Mouse (Mus musculus) 3T3-L1 (cell line): Measurements from ENCODE around the gene Ankrd2.

Experiments
- DNase-seq: peaks from one replicate; pipeline ENCODE4 v3.0.0-alpha.2; 2015; ENCODE audit warnings: low read depth, low spot score

Gene Ankrd2

GRCm38 (mm10) chr19:42035456-42036248 is at the start of gene Ankrd2:
TSS of gene Ankrd2 (plus strand) at chr19:42036000.
- peak; percentile 90 for DNase-seq

GRCm38 (mm10) chr19:41987206-41987605 is 48.6 kb upstream of the Ankrd2 start:
- no peak for DNase-seq

- DNase-seq = no peak
Observed at GRCm38 (mm10) chr19:41989810-41990209, 46.0 kb upstream of the Ankrd2 start.

- DNase-seq = no peak
Observed at GRCm38 (mm10) chr19:41991926-41992477, 43.8 kb upstream of the Ankrd2 start.

GRCm38 (mm10) chr19:41992971-41993370 is 42.8 kb upstream of the Ankrd2 start:
- DNase-seq = no peak

DNA sequence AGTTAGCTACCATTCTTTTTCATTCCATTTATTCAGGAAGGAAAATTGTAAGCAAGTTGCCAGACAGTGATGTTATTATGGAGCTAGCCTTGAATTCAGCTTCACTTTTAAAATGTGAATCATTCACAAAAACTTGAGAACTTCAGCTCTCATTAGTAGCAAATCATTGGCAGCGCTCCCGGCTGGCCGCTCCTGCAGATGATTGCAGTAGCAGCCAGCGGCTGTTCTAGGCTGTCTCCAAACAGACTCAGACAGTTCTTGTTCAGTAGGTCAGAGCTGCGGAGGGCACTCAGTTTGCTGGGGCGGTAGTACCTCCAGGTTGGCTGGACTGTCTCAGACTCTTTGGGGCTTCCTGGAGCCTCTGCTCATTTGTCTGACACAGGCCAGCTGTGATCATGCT is 42.3 kb upstream of the Ankrd2 start:
- DNase-seq = peak; percentile 94

DNA sequence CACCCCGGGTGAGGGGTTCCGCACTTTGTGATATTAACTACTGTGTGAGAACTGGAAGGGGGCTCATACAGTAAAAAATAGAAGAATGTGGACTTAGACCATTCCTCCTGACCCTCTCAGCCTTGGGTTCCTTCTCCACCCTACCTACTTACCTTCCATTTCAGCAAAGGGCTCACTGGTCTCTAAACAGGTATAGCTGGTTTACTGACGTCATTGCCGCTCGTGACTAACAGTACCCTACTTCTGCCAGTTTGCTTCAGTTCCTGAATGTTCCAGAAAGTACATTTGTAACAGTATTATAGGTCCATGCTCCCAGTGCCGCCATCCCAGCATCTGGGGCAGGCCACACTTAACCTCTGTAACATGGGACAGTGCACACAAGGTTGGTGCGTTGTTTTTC is 41.8 kb upstream of the Ankrd2 start:
- no peak for DNase-seq

DNA sequence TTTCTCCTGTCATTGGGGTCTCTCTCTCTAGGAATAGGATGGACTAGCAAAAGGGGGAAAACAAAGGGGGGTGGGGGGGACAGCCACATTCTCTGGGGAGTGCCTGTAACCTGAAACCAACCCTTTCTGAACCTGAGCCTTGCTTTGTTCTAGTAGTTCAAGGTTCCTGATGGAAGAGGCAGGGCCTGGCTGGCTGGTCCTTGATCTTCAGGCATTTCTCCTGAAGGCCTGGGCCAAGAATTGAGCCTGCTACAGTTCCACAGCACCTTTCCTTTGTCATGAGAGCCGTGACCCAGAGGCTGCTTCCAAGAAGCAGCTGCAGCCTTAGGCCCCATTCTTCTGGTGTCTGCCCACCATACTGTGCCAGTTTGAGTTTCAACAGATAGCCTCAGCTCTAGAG is 40.3 kb upstream of the Ankrd2 start:
- no peak for DNase-seq

DNA sequence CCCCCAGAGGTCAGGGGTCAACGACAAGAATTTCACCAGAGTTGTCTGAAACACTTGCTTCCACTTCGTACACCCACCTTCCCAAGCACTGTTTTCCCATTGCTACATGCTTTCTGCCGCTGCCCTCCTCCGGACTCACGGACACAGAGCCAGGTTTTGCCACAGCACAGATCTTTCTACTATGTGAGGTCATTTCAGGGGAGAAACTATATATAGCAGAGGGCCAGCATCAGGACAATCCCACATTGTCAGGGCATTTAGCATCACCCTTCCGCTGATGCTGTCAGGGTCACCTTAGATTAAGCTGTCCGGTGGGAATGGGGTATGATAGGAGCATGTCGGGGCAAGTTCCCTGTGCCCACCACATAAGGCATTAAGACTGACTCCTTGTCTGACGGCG is 38.7 kb upstream of the Ankrd2 start:
- DNase-seq = no peak

GRCm38 (mm10) chr19:41998770-41999548 is 36.8 kb upstream of the Ankrd2 start:
- DNase-seq = peak; percentile 83

DNA sequence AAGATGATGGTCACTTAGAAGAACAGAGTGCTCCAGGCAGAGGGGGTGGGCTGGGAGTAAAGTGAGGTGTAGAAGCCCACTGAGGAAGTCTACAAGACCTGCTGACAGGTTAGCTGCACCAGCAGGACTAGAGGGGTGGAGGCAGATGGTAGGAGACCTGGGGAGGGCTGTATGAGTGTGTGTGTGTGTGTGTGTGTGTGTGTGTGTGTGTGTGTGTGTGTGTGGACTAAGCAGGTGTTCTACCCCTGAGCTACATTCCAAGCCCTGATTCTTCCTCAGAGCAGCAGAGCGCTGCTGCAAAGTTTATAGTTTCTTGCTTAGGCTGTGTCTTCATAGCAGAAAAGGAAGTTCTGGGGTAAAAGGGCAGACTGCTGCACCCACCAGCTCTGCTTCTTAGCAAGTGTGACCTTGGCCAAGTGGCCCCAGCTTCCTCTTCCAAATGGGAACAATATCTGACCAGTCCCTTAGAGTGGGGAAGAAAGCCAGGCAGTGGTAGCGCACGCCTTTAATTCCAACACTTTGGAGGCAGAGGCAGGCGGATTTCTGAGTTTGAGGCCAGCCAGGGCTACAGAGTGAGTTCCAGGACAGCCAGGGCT is 36.0 kb upstream of the Ankrd2 start:
- DNase-seq = no peak

DNA sequence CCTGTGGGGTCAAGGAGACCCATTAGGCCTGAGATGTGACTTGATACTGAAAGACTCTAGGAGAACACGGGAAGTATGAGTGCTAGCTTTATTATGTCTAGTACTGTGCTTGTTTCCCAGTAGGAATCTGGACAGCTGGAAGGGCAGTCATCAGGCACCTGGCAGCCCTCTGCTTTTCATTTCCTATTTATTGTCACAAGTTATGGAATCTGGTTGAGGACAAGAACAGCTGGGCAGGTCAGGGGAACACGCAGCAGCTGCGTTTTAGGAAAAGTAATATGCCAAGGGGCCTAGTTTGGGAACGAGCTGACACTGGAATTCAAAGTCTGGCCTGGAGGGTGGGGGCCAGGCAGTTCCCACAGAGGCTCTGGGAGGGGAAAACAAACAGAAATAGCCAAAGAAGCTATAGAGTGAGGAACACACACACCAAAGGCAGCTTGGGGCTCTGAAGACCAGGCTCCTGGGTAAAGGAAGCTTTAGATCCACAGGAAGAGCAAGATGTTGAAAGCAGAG is 35.3 kb upstream of the Ankrd2 start:
- DNase-seq = no peak

DNA sequence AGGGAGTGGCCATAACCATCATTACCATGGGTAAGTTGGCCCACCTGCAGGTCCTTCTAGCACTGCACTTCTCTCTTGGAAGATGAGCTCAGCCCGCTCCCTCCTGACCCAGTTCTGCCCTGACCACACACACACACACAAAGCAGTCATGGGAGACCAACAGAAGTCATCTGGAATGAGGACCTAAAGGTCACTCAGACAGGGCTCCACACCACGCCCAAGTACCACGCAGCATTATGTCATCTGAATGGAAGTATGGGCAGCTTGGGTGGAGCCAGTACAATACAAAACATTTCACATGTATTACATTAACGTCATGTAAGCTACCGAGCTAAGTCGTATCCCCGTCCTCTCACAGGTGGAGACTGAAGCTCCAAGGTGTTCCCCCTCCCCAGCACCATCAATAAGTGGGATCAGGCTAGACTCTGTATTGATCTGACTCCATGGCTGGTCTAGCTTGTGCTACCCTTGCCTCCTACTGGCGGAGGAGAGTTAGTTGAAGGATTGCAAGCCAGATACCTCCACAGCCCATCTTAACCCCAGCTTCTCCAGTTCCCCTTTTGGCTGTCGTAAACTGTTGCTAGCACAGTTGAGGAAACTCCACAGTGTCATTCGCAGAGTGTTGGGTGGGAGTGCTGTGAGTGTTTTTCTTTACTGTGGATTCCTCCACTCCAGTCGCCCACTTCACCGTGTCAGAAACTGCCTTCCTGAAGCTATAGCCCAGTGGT is 34.4 kb upstream of the Ankrd2 start:
- DNase-seq = no peak

DNA sequence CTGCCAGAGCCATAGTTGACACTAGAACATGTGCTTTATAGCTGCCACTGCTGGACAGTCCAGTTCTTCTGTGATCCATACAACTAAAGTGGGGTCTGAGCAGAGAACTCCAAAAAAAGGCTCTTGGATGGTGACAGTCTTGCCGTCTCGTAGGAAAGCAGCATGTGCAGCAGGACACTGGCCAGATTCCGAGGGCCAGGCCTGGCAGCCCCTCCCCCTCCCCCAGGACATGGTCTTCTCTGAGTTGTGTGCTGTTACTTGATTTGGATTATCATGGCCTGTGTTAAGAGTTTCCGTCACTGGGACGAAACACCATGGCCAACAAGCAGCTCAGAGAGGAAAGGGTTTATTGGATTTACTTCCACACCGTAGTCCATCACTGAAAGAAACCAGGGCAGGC is 31.5 kb upstream of the Ankrd2 start:
- DNase-seq = no peak

- no peak for DNase-seq
Observed at GRCm38 (mm10) chr19:42005616-42006015, 30.2 kb upstream of the Ankrd2 start.

DNA sequence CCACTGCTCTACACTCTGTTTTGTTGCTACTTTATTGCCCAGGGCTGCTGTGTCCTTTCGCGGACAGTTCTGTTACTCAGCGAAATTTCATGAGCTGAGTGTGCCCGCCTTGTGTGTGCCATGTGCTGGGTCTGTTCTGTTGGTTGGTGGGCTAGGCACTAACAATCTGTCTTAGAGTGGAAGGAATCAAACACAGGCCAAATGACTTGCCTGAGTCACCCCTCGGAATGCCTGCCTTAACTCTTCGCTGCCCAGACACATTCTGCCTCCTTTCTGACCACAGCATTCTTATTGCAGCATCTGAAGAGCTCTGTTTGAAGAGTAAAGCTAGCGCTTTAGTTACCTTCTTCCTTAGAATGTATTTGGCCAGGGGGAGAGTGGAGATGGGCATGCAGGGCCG is 29.2 kb upstream of the Ankrd2 start:
- peak; percentile 68 for DNase-seq

DNA sequence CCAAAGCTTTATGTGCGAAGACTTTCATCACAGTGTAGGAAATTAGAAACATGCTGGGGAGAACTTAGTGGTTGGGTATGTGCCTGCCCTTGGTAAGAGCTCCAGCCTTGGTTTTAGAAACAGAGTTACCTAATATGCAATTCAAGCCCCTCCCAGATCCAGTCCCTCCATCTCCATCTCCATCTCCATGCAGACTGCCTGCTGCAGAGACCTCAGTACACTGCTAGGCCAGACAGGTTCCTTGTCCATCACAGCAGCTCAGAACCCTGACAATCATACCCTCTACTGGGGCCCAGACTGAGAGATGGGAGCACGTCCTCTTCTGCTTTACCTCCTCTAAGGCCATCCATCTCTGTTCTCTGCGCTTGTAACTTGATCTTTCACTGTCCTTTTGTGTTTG is 27.2 kb upstream of the Ankrd2 start:
- peak; percentile 52 for DNase-seq

DNA sequence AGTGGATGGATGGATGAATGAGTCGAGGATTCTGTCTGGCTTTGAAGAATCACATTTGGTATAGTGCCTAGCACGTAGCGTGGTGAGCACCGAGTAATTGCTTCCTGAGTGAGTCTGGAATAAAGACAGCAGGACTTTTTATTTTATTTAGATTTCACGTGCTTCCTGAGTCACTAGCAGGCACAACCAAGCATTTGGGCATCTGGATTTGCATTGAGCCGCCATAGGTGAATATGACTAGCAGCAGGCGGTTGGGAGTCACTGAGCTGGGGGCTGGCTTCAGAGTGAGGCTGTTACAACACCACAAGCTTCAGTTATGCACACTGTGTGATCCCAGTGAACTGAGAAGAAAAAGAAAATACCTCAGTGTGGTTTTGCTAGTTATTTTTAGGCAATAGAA is 26.7 kb upstream of the Ankrd2 start:
- DNase-seq = peak; percentile 55

DNA sequence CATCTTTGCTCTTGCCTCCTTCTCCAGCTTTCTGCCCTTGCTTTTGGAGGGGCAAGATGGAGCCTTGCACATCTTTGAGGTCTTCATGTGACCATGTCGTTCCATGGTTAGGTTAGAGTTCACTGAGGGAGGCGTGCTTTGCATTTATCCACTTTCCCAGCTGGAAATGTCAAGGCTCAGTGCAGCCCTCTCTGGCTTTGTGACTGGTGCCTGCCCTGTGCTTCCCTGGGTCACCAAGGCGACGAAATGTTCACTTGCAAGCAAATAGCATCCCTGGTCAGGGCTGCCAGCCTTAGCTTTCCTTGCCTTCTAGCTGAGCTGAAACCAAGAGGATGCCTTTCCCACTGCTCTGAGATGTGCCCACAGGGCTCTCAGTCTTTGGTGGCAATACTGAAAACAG is 25.4 kb upstream of the Ankrd2 start:
- no peak for DNase-seq

- no peak for DNase-seq
Observed at GRCm38 (mm10) chr19:42011123-42011522, 24.7 kb upstream of the Ankrd2 start.

- DNase-seq = no peak
Observed at GRCm38 (mm10) chr19:42014231-42014825, 21.5 kb upstream of the Ankrd2 start.
